Mouse (Mus musculus) kidney, postnatal 14 days (tissue): ENCODE measurements around the gene Trpv2.
"Not testable (repeated sequence)": the region's sequence is repeated elsewhere in the genome, so short reads cannot be mapped to it uniquely, and the experiment has no call there.

ENCODE experiments used
- DNase-seq: peaks from one replicate; pipeline ENCODE4 v3.0.0; 2022; ENCODE audit warnings: mixed read lengths

Trpv2 gene

DNA sequence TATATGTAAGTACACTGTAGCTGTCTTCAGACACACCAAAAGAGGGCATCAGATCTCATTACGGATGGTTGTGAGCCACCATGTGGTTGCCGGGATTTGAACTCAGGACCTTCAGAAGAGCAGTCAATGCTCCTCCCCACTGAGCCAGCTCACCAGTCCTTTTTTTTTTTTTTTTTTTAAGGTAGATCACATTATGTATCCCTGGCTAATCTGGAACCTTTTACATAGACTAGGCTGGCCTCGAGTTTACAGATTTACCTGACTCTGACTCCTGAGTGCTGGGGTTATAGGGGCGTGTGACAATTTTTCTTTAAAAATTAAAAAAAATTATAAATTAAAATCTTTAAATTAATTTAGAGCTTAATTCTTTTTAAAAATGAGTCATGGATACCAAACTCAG is 75.5 kb downstream of the Trpv2 start:
- DNase-seq = not testable (repeated sequence)
